Mouse (Mus musculus): ENCODE measurements at regions not wholly inside any gene's neighbourhood (a gene's known extent, or its start where the extent isn't known, plus 50 kb on each side); places are given as distances from the start of the nearest gene placed in this dataset.
A peak's percentile ranks its signal among the peaks of the same experiment; 100 is the strongest.

GRCm38 (mm10) chr13:72938156-72938874 is 309.7 kb downstream of the Irx2 start:
- no peak for DNase-seq (ENCODE audit: low spot score in 2 of 2)

- no peak for DNase-seq (ENCODE audit: low spot score in 2 of 2)
Observed at GRCm38 (mm10) chr13:72947374-72948165, 312.7 kb upstream of the Irx4 start.

- DNase-seq (ENCODE audit: low spot score in 2 of 2), result no peak
Observed at GRCm38 (mm10) chr13:72958616-72959518, 301.4 kb upstream of the Irx4 start.

- no peak for DNase-seq (ENCODE audit: low spot score in 2 of 2)
Observed at GRCm38 (mm10) chr13:72961291-72961690, 299.0 kb upstream of the Irx4 start.

GRCm38 (mm10) chr13:72972165-72972564 is 288.1 kb upstream of the Irx4 start:
- DNase-seq (ENCODE audit: low spot score in 2 of 2), result no peak

- DNase-seq (ENCODE audit: low spot score in 2 of 2), result no peak
Observed at GRCm38 (mm10) chr13:72972894-72973293, 287.4 kb upstream of the Irx4 start.

- no peak for DNase-seq (ENCODE audit: low spot score in 2 of 2)
Observed at GRCm38 (mm10) chr13:72977213-72977612, 283.1 kb upstream of the Irx4 start.

GRCm38 (mm10) chr13:72977971-72978370 is 282.3 kb upstream of the Irx4 start:
- DNase-seq (ENCODE audit: low spot score in 2 of 2), result no peak

- no peak for DNase-seq (ENCODE audit: low spot score in 2 of 2)
Observed at GRCm38 (mm10) chr13:72978966-72979365, 281.3 kb upstream of the Irx4 start.

GRCm38 (mm10) chr13:72992589-72993409 is 267.5 kb upstream of the Irx4 start:
- DNase-seq (ENCODE audit: low spot score in 2 of 2), result no peak

- no peak for DNase-seq (ENCODE audit: low spot score in 2 of 2)
Observed at GRCm38 (mm10) chr13:72993410-72993858, 266.8 kb upstream of the Irx4 start.

GRCm38 (mm10) chr13:72994538-72994937 is 265.7 kb upstream of the Irx4 start:
- DNase-seq (ENCODE audit: low spot score in 2 of 2), result no peak

- no peak for DNase-seq (ENCODE audit: low spot score in 2 of 2)
Observed at GRCm38 (mm10) chr13:73008856-73009546, 251.3 kb upstream of the Irx4 start.

GRCm38 (mm10) chr13:73009547-73010475 is 250.5 kb upstream of the Irx4 start:
- DNase-seq (ENCODE audit: low spot score in 2 of 2), result no peak

- DNase-seq (ENCODE audit: low spot score in 2 of 2), result no peak
Observed at GRCm38 (mm10) chr13:73019181-73019580, 241.1 kb upstream of the Irx4 start.

GRCm38 (mm10) chr13:73031217-73031616 is 229.1 kb upstream of the Irx4 start:
- no peak for DNase-seq (ENCODE audit: low spot score in 2 of 2)

GRCm38 (mm10) chr13:73033055-73033454 is 227.2 kb upstream of the Irx4 start:
- DNase-seq (ENCODE audit: low spot score in 2 of 2), result peak; percentile 63 to 72

- peak; percentile 5 to 22 for DNase-seq (ENCODE audit: low spot score in 2 of 2)
Observed at GRCm38 (mm10) chr13:73034065-73034831, 226.0 kb upstream of the Irx4 start.

GRCm38 (mm10) chr13:73034886-73035285 is 225.4 kb upstream of the Irx4 start:
- no peak for DNase-seq (ENCODE audit: low spot score in 2 of 2)

Data from right cerebral cortex, adult 2 months (tissue).